In genomic region chr1:68054715-68055114, GRCm38 (mm10) we compare ENCODE assay signal across 18 mouse cellular contexts.
"Had no signal": no experiment of that assay in that cellular context is flagged by ENCODE, and none has a peak within 500 bp of the region (broad histone marks: within the 10 kb centered on the region; RNA-seq: fewer than 3 reads in every experiment).

No protein-coding gene starts in this region.

- H3K4me2 ChIP-seq: lung, embryonic 14.5 days; midbrain, embryonic 12.5 days; neural tube, embryonic 13.5 days; neural tube, embryonic 15.5 days had no signal

- ATAC-seq: midbrain, embryonic 16.5 days had no signal

- H3K9ac ChIP-seq: lung, embryonic 14.5 days; midbrain, embryonic 12.5 days; neural tube, embryonic 13.5 days; neural tube, embryonic 15.5 days had no signal

- H3K9me3 ChIP-seq: midbrain, embryonic 10.5 days; midbrain, embryonic 12.5 days; neural tube, embryonic 13.5 days; neural tube, embryonic 15.5 days had no signal

- H3K4me3 ChIP-seq: midbrain, embryonic 10.5 days; midbrain, embryonic 12.5 days; myocyte; neural tube, embryonic 13.5 days; neural tube, embryonic 15.5 days had no signal

- H3K36me3 ChIP-seq: midbrain, embryonic 10.5 days; midbrain, embryonic 12.5 days; neural tube, embryonic 13.5 days; neural tube, embryonic 15.5 days had no signal

- H3K27me3 ChIP-seq: midbrain, embryonic 12.5 days; neural tube, embryonic 13.5 days; neural tube, embryonic 15.5 days had no signal

- H3K4me1 ChIP-seq: midbrain, embryonic 12.5 days; neural tube, embryonic 15.5 days had no signal

- DNase-seq: lung, embryonic 14.5 days; lung, postnatal 10 days; lung, postnatal 4 days; midbrain, embryonic 14.5 days; retina, postnatal 1 day; right cerebral cortex, adult 18-20 months; right cerebral cortex, postnatal 25 days; right cerebral cortex, postnatal 4 days; spleen, adult 18-20 months; thymus, adult 18-20 months; thymus, postnatal 14 days; thymus, postnatal 36 days had no signal

- H3K27ac ChIP-seq: midbrain, embryonic 10.5 days; midbrain, embryonic 12.5 days; neural tube, embryonic 13.5 days; neural tube, embryonic 15.5 days had no signal
